Mouse (Mus musculus) MEL (cell line): ENCODE measurements at regions not wholly inside any gene's neighbourhood (a gene's known extent, or its start where the extent isn't known, plus 50 kb on each side); places are given as distances from the start of the nearest gene placed in this dataset.

Source experiments
- CHD1 ChIP-seq: IDR thresholded peaks from 2 replicates; pipeline ENCODE4 v1.6.1; 2012; ENCODE audit warnings: low read depth, mild to moderate bottlenecking, inconsistent platforms, low read length, improper control_type of control experiment
- CTCF ChIP-seq, 3 experiments: IDR thresholded peaks in 2 of 3; conservative IDR thresholded peaks in 1 of 3; 2 replicates each; pipeline ENCODE4 v1.5.1; 2011 to 2012; ENCODE audit warnings: low read length in 3 of 3, low read depth in 2 of 3, mild to moderate bottlenecking in 2 of 3, improper control_type of control experiment in 1 of 3, inconsistent platforms in 1 of 3, mixed read lengths in 1 of 3, moderate library complexity in 1 of 3; ENCODE audit not compliant: control insufficient read depth in 1 of 3, insufficient read depth in 1 of 3, poor library complexity in 1 of 3, severe bottlenecking in 1 of 3
- ELF1 ChIP-seq: IDR thresholded peaks from 2 replicates; pipeline ENCODE4 v1.6.1; 2014; ENCODE audit warnings: low read depth, mild to moderate bottlenecking, inconsistent platforms, low read length, improper control_type of control experiment, moderate library complexity
- NELFE ChIP-seq: IDR thresholded peaks from 2 replicates; pipeline ENCODE4 v1.6.1; 2011; ENCODE audit warnings: low read depth, low read length, improper control_type of control experiment
- POLR2A ChIP-seq, 2 experiments: IDR thresholded peaks; 2 replicates each; pipeline ENCODE4 v1.6.1; 2011 to 2012; ENCODE audit warnings: low read length in 2 of 2, mild to moderate bottlenecking in 2 of 2, control low read depth in 1 of 2, improper control_type of control experiment in 1 of 2, low read depth in 1 of 2, moderate library complexity in 1 of 2; ENCODE audit not compliant: control insufficient read depth in 1 of 2, insufficient read depth in 1 of 2, poor library complexity in 1 of 2
- RAD21 ChIP-seq: IDR thresholded peaks from 2 replicates; pipeline ENCODE4 v1.6.1; 2011; ENCODE audit warnings: mild to moderate bottlenecking, low read depth, low read length, improper control_type of control experiment
- TAL1 ChIP-seq: IDR thresholded peaks from 2 replicates; pipeline ENCODE4 v1.6.1; 2012; ENCODE audit warnings: mild to moderate bottlenecking, inconsistent platforms, low read length, moderate library complexity, mixed read lengths

GRCm38 (mm10) chr9:82510014-82510413 is 319.3 kb upstream of the Irak1bp1 start:
- no peak for TF ChIP-seq CHD1
- no peak for TF ChIP-seq ELF1
- TF ChIP-seq CTCF (IDR thresholded peaks at IDR 0.05 in 2 of 3, conservative IDR thresholded peaks at IDR 0.05 in 1 of 3; ENCODE audit: control insufficient read depth in 1 of 3, insufficient read depth in 1 of 3, low read depth in 2 of 3, low read length in 3 of 3, poor library complexity in 1 of 3, severe bottlenecking in 1 of 3) = no peak
- no peak for TF ChIP-seq NELFE
- TF ChIP-seq RAD21 = no peak
- TF ChIP-seq POLR2A (IDR thresholded peaks at IDR 0.05; ENCODE audit: control insufficient read depth in 1 of 2, insufficient read depth in 1 of 2, low read depth in 1 of 2, low read length in 2 of 2, poor library complexity in 1 of 2) = no peak
- TF ChIP-seq TAL1 = no peak
